Mouse (Mus musculus): Measurements from ENCODE around the gene Srrm2. TPM values are rescaled to one million over a fixed set of nuclear protein-coding genes. Genes with fewer than 3 reads are reported as not detected.
A peak's percentile ranks its signal among the peaks of the same experiment; 100 is the strongest.
"Not testable (repeated sequence)": the region's sequence is repeated elsewhere in the genome, so short reads cannot be mapped to it uniquely, and the experiment has no call there.

Gene Srrm2
- polyA plus RNA-seq, 1 experiment from 2014 or later, result 521 TPM

DNA sequence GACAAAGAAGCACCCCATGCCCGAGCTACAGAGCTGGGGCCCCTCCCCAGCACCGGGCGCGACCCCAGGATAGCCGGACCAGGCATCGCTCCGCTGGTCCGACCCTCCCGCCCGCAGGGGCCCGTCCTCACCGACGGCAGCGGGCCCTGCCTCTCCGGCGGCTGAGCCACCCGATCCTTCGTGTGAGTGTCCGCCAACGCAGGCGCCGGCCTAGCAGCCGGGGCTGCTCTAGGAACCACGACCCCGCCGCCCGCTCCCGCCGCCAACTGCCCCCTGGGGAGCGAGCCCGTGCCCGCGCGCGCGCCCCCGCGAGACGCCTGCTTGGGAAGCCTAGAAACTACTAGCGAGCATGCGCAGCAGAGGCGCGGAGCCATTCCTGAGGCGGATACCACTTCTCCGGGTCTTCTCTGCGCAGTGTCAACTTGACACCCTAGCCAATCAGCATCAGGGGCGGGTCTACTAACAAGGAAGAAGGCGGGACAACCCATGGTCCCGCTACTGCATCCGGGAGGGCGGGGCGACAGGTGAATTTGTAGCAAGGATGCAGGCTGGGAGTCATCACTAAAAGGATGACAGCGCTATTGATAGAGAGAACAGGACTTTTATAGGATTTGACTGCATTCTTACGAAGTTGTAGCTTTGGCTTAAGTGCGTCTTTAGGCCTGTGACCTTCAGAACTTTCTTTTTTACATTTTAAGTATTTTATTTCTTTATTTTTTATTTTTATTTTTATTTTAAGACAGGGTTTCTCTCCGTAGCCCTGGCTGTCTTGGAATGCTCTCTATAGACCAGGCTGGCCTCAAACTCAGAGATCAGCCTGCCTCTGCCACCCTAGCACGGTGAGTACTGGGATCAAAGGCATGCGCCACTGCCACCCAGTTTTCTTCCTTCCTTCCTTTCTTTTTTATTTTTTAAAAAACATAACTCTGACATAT is 18.8 kb upstream of the Srrm2 start, which contains the start of gene Flywch1:
Gene Flywch1 (minus strand): TSS at position 319 of the 935 bp plus-strand sequence.
- Histone ChIP-seq H3K4me3 (ENCODE audit: low read depth, low read length) (peak within 1 kb of the TSS; percentile 85), H3K9ac (replicated peaks; ENCODE audit: low read depth, low read length) (peak within 1 kb of the TSS; percentile 90), H3K4me2 (replicated peaks; ENCODE audit: low read depth, low read length) (peak within 1 kb of the TSS; percentile 78), H3K27me3 (ENCODE audit: control insufficient read depth, insufficient read depth, low read length) (no peaks in the 10 kb centered on the region), H3K9me3 (ENCODE audit: control insufficient read depth, low read depth, low read length) (no peaks in the 10 kb centered on the region), H3K36me3 (ENCODE audit: control insufficient read depth, insufficient read depth, low read length) (no peaks in the 10 kb centered on the region; the same call in none of the 2 replicates), H3K27ac (ENCODE audit: low read length) (peak within 1 kb of the TSS; percentile 67; the same call in 1 of the 2 replicates), H3K4me1 (ENCODE audit: control insufficient read depth, insufficient read depth, low read length) (peaks cover 5% of the 10 kb centered on the region; the same call in 1 of the 2 replicates)
- whole genome bisulfite sequencing, result 4% methylated on average over 50 of the region's 58 CpGs
- peak; percentile 100 for ATAC-seq (ENCODE audit: insufficient number of reproducible peaks, insufficient read depth, low FRiP score, low read depth)

DNA sequence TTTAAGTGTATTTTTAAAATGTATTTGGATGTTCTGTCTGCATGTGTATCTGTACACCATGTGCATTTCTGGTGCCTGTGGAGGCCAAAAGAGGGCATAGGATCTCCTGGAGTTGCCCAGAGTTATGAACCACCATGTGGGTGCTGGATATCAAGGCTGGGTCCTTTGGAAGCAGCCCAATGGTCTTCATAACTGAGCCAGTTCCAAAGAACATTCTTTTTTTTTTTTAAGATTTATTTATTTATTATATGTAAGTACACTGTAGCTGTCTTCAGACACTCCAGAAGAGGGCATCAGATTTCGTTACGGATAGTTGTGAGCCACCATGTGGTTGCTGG is 18.1 kb upstream of the Srrm2 start:
- ATAC-seq (ENCODE audit: insufficient number of reproducible peaks, insufficient read depth, low FRiP score, low read depth); H3K27ac ChIP-seq (ENCODE audit: low read length); H3K36me3 ChIP-seq (ENCODE audit: control insufficient read depth, insufficient read depth, low read length); H3K9ac ChIP-seq (replicated peaks; ENCODE audit: low read depth, low read length); H3K4me1 ChIP-seq (ENCODE audit: control insufficient read depth, insufficient read depth, low read length); H3K27me3 ChIP-seq (ENCODE audit: control insufficient read depth, insufficient read depth, low read length); H3K4me3 ChIP-seq (ENCODE audit: low read depth, low read length); H3K9me3 ChIP-seq (ENCODE audit: control insufficient read depth, low read depth, low read length): not testable (repeated sequence)
- WGBS, result 65% methylated on average over 2 of the region's 2 CpGs
- 0 out of 2 replicates have a peak overlapping the region, but pooled peaks have one; percentile 78 for H3K4me2 ChIP-seq (replicated peaks; ENCODE audit: low read depth, low read length)

DNA sequence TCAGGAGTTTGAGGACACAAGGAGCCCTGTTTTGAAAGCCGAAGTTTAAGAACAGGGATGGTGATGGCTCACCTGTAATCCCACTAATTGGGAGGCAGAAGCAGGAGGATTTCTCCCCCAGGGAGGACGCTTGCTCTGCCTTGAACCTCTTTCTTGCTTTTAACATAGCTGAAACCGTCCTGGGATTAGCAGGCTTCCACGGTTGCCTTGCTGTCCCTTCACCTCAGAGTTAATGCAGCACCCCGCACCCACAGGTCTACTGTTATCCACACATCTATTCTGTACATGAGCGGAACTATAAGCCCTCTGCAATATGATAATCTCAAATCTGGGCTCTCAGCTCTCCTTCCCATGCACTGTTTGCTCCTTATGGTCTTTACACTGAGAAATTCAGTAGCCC is 16.7 kb upstream of the Srrm2 start:
- Histone ChIP-seq H3K9me3 (ENCODE audit: control insufficient read depth, low read depth, low read length) (no peaks in the 10 kb centered on the region), H3K9ac (replicated peaks; ENCODE audit: low read depth, low read length) (no peak overlapping the region), H3K27me3 (ENCODE audit: control insufficient read depth, insufficient read depth, low read length) (no peaks in the 10 kb centered on the region), H3K4me1 (ENCODE audit: control insufficient read depth, insufficient read depth, low read length) (peaks cover 5% of the 10 kb centered on the region; the same call in 1 of the 2 replicates), H3K4me2 (replicated peaks; ENCODE audit: low read depth, low read length) (no peak overlapping the region), H3K4me3 (ENCODE audit: low read depth, low read length) (no peak overlapping the region), H3K27ac (ENCODE audit: low read length) (no peak overlapping the region), H3K36me3 (ENCODE audit: control insufficient read depth, insufficient read depth, low read length) (no peaks in the 10 kb centered on the region)
- no peak for ATAC-seq (ENCODE audit: insufficient number of reproducible peaks, insufficient read depth, low FRiP score, low read depth)
- 70% methylated on average over 6 of the region's 6 CpGs for WGBS

GRCm38 (mm10) chr17:23774090-23774489 is 16.2 kb upstream of the Srrm2 start:
- 4% methylated on average over 12 of the region's 12 CpGs for WGBS
- no peak overlapping the region for H3K4me2 ChIP-seq (replicated peaks; ENCODE audit: low read depth, low read length)

GRCm38 (mm10) chr17:23776216-23776615 is 14.1 kb upstream of the Srrm2 start:
- no peak for ATAC-seq (ENCODE audit: insufficient number of reproducible peaks, insufficient read depth, low FRiP score, low read depth)
- Histone ChIP-seq H3K4me3 (ENCODE audit: low read depth, low read length) (no peak overlapping the region), H3K27me3 (ENCODE audit: control insufficient read depth, insufficient read depth, low read length) (no peaks in the 10 kb centered on the region), H3K36me3 (ENCODE audit: control insufficient read depth, insufficient read depth, low read length) (no peaks in the 10 kb centered on the region), H3K4me2 (replicated peaks; ENCODE audit: low read depth, low read length) (no peak overlapping the region), H3K9ac (replicated peaks; ENCODE audit: low read depth, low read length) (no peak overlapping the region), H3K9me3 (ENCODE audit: control insufficient read depth, low read depth, low read length) (no peaks in the 10 kb centered on the region), H3K4me1 (ENCODE audit: control insufficient read depth, insufficient read depth, low read length) (no peaks in the 10 kb centered on the region), H3K27ac (ENCODE audit: low read length) (no peak overlapping the region)
- WGBS, result 75% methylated on average over 10 of the region's 10 CpGs

More at GRCm38 (mm10) chr17:23774090-23774489, 16.2 kb upstream of the Srrm2 start:
- Histone ChIP-seq H3K4me3 (ENCODE audit: low read depth, low read length) (no peak overlapping the region), H3K36me3 (ENCODE audit: control insufficient read depth, insufficient read depth, low read length) (no peaks in the 10 kb centered on the region), H3K9me3 (ENCODE audit: control insufficient read depth, low read depth, low read length) (no peaks in the 10 kb centered on the region), H3K4me1 (ENCODE audit: control insufficient read depth, insufficient read depth, low read length) (peaks cover 5% of the 10 kb centered on the region; the same call in 1 of the 2 replicates), H3K27ac (ENCODE audit: low read length) (no peak overlapping the region), H3K27me3 (ENCODE audit: control insufficient read depth, insufficient read depth, low read length) (no peaks in the 10 kb centered on the region), H3K9ac (replicated peaks; ENCODE audit: low read depth, low read length) (no peak overlapping the region)
- 0 out of 2 replicates have a peak, but pooled peaks have one; percentile 33 for ATAC-seq (ENCODE audit: insufficient number of reproducible peaks, insufficient read depth, low FRiP score, low read depth)

- no peak for ATAC-seq (ENCODE audit: insufficient number of reproducible peaks, insufficient read depth, low FRiP score, low read depth)
- no peak overlapping the region for H3K9ac ChIP-seq (replicated peaks; ENCODE audit: low read depth, low read length)
- no peak overlapping the region for H3K4me2 ChIP-seq (replicated peaks; ENCODE audit: low read depth, low read length)
- no peaks in the 10 kb centered on the region for H3K27me3 ChIP-seq (ENCODE audit: control insufficient read depth, insufficient read depth, low read length)
- WGBS, result 82% methylated on average over 2 of the region's 2 CpGs
- H3K36me3 ChIP-seq (ENCODE audit: control insufficient read depth, insufficient read depth, low read length), result no peaks in the 10 kb centered on the region
- no peaks in the 10 kb centered on the region for H3K9me3 ChIP-seq (ENCODE audit: control insufficient read depth, low read depth, low read length)
- H3K4me1 ChIP-seq (ENCODE audit: control insufficient read depth, insufficient read depth, low read length), result no peaks in the 10 kb centered on the region
- no peak overlapping the region for H3K4me3 ChIP-seq (ENCODE audit: low read depth, low read length)
- H3K27ac ChIP-seq (ENCODE audit: low read length), result no peak overlapping the region
Observed at GRCm38 (mm10) chr17:23777141-23777540, 13.2 kb upstream of the Srrm2 start.

- H3K27ac ChIP-seq (ENCODE audit: low read length), result no peak overlapping the region
- no peaks in the 10 kb centered on the region for H3K9me3 ChIP-seq (ENCODE audit: control insufficient read depth, low read depth, low read length)
- no peaks in the 10 kb centered on the region for H3K27me3 ChIP-seq (ENCODE audit: control insufficient read depth, insufficient read depth, low read length)
- no peak overlapping the region for H3K4me2 ChIP-seq (replicated peaks; ENCODE audit: low read depth, low read length)
- H3K36me3 ChIP-seq (ENCODE audit: control insufficient read depth, insufficient read depth, low read length), result no peaks in the 10 kb centered on the region
- no peaks in the 10 kb centered on the region for H3K4me1 ChIP-seq (ENCODE audit: control insufficient read depth, insufficient read depth, low read length)
- 65% methylated on average over 2 of the region's 2 CpGs for WGBS
- no peak overlapping the region for H3K9ac ChIP-seq (replicated peaks; ENCODE audit: low read depth, low read length)
- no peak for ATAC-seq (ENCODE audit: insufficient number of reproducible peaks, insufficient read depth, low FRiP score, low read depth)
- H3K4me3 ChIP-seq (ENCODE audit: low read depth, low read length), result no peak overlapping the region
Observed at GRCm38 (mm10) chr17:23778447-23778846, 11.9 kb upstream of the Srrm2 start.

GRCm38 (mm10) chr17:23783352-23783751 is 7.0 kb upstream of the Srrm2 start:
- H3K4me2 ChIP-seq (replicated peaks; ENCODE audit: low read depth, low read length), result no peak overlapping the region
- no peaks in the 10 kb centered on the region for H3K36me3 ChIP-seq (ENCODE audit: control insufficient read depth, insufficient read depth, low read length)
- H3K4me3 ChIP-seq (ENCODE audit: low read depth, low read length), result no peak overlapping the region

More at GRCm38 (mm10) chr17:23783352-23783751, 7.0 kb upstream of the Srrm2 start:
- Histone ChIP-seq H3K4me1 (ENCODE audit: control insufficient read depth, insufficient read depth, low read length) (0 out of 2 replicates have a peak, but pooled peaks cover 2% of the 10 kb centered on the region), H3K9me3 (ENCODE audit: control insufficient read depth, low read depth, low read length) (no peaks in the 10 kb centered on the region), H3K27ac (ENCODE audit: low read length) (no peak overlapping the region), H3K9ac (replicated peaks; ENCODE audit: low read depth, low read length) (no peak overlapping the region), H3K27me3 (ENCODE audit: control insufficient read depth, insufficient read depth, low read length) (no peaks in the 10 kb centered on the region)
- no peak for ATAC-seq (ENCODE audit: insufficient number of reproducible peaks, insufficient read depth, low FRiP score, low read depth)
